Mouse (Mus musculus): ENCODE data around the gene Gm26620. TPM values are rescaled to one million over a fixed set of nuclear protein-coding genes. Genes with fewer than 3 reads are reported as not detected.

The Gm26620 gene
- polyA plus RNA-seq (2012; rRNA removed) = 0.87 and 1.0 TPM in 2 replicates

GRCm38 (mm10) chr1:170884978-170885561 is at the start of gene Gm26620, which contains the start of gene Dusp12:
Gm26620 (plus strand) TSS chr1:170885065.
Dusp12 (minus strand) TSS chr1:170885540.

GRCm38 (mm10) chr1:170867691-170868105 is 17.2 kb upstream of the Gm26620 start, which contains the start of gene Atf6:
Atf6 (minus strand) TSS chr1:170867771.

GRCm38 (mm10) chr1:170912891-170913615 is 28.2 kb downstream of the Gm26620 start, which contains the start of gene Fcrlb:
Fcrlb (minus strand) TSS chr1:170912941.

GRCm38 (mm10) chr1:170927378-170927777 is 42.5 kb downstream of the Gm26620 start, which contains the start of gene Fcrla:
Fcrla (minus strand) TSS chr1:170927583.

Other genes starting within 250 kb of the Gm26620 start
- 7.2 and 8.7 TPM in 2 replicates for gene Olfml2b, start 240.5 kb upstream of the Gm26620 start, polyA plus RNA-seq (2012; rRNA removed)
- 8.6 and 8.8 TPM in 2 replicates for gene Atf6, start 17.3 kb upstream of the Gm26620 start, polyA plus RNA-seq (2012; rRNA removed)
- gene Dusp12, start 475 bp downstream of the Gm26620 start, polyA plus RNA-seq (2012; rRNA removed) = 50.6 and 56.2 TPM in 2 replicates
- gene Fcrlb, start 27.9 kb downstream of the Gm26620 start, polyA plus RNA-seq (2012; rRNA removed) = 0.47 and 0.62 TPM in 2 replicates
- 0.21 TPM in 1 of 2 replicates, not detected in the other for gene Fcrla, start 42.5 kb downstream of the Gm26620 start, polyA plus RNA-seq (2012; rRNA removed)
- 2.0 and 2.4 TPM in 2 replicates for gene Fcgr2b, start 91.5 kb downstream of the Gm26620 start, polyA plus RNA-seq (2012; rRNA removed)
- 0.32 and 0.34 TPM in 2 replicates for gene Fcgr4, start 133.9 kb downstream of the Gm26620 start, polyA plus RNA-seq (2012; rRNA removed)
- 5.2 and 7.3 TPM in 2 replicates for gene Fcgr3, start 179.9 kb downstream of the Gm26620 start, polyA plus RNA-seq (2012; rRNA removed)
- 5.2 and 8.0 TPM in 2 replicates for gene Cfap126, start 228.9 kb downstream of the Gm26620 start, polyA plus RNA-seq (2012; rRNA removed)